Mouse (Mus musculus) urinary bladder, adult 18-20 months (tissue): Measurements from ENCODE around the gene Syngr2.

Experiments used
- DNase-seq, 2 experiments: peaks; one replicate each; pipeline ENCODE4 v3.0.0; 2022; ENCODE audit warnings: low spot score in 2 of 2, mixed read lengths in 2 of 2

The Syngr2 gene

DNA sequence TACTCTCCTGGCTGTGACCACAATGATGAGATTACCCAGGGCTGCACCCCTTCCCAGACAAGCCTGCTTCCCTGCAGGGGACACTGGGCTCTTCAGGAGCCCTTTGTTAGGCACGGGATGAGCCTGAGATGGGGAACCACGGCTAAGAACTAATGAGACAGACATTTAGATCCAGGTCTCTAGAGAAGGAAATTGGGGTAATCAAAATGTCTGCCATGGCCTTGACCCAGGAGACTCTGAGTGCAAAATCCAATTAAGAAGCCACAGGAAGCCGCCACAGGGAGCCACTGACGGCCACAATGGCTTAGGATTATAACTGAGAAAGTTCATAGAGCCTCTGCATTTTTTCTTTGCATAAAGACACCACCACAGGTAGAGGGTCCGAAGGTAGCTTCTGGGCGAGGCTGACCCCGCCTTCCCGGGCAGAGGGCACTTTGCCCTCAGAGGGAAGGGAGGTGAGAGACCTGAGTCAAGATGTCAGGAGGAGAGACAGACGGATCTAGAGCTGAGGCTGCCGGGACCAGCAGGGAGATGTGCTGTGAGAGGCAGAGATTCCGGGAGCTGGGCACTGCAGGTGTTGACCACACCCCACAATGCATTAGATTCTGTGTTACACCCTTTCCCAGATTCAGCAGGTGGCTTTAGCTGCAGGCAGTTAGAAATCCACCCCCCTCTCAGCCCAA, 53.8 kb downstream of the Syngr2 start:
- no peak for DNase-seq
